Mouse (Mus musculus): Measurements from ENCODE around the gene Vamp5. TPM values are rescaled to one million over a fixed set of nuclear protein-coding genes. Genes with fewer than 3 reads are reported as not detected.

Vamp5 gene
- polyA plus RNA-seq, 1 experiment from 2014 or later = 4.9 TPM

DNA sequence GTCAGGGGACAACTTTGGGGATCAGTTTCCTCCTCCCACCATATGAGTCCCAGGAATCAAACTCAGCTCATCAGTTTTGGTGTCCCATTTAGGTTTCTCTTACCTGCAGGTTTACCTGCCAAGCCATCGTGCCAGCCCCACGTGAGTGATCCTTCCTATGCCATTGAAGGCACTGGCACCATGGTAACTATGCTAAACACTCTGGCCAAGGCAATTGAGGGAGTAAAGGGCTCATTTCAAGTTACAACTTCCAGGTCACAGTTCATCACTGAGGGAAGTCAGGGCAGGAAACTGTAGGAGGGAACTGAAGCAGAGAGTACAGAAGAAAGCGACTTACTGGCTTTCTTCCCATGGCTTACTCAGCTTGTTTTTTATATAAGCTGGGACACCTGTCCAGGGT is 14.0 kb downstream of the Vamp5 start:
- Histone ChIP-seq H3K79me2 (ENCODE audit: inconsistent target) (peaks cover 9% of the 10 kb centered on the region), H3K36me3 (ENCODE audit: inconsistent target) (no peaks in the 10 kb centered on the region), H3K27ac (no peak overlapping the region), H3K4me3 (ENCODE audit: inconsistent target) (no peak overlapping the region)
- WGBS (ENCODE audit: missing documents) = 66% methylated on average over 3 of the region's 3 CpGs

DNA sequence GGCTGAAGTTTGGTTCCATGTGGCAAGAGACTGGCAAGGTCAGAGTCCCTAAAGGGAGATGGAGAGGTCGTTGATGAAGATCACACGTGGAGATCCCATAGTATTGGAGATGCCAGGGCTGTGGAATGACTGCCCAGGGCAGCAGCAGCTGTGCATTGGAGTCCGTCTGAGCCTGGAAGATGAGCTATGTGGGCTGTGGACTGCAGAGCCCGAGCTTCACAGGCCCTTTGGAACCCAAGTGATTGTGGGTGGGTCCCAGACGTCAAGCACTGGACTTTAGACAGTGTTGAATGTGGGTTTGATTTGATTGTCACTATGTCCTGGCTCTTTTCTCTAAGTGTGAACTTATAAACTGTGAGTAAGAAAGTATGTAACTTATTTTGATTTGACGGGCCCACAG is 15.3 kb downstream of the Vamp5 start:
- H3K79me2 ChIP-seq (ENCODE audit: inconsistent target) = peaks cover 20% of the 10 kb centered on the region
- WGBS (ENCODE audit: missing documents) = 83% methylated on average over 6 of the region's 6 CpGs
- H3K4me3 ChIP-seq (ENCODE audit: inconsistent target) = no peak overlapping the region
- peaks cover 6% of the 10 kb centered on the region; the same call in 1 of the 2 replicates for H3K36me3 ChIP-seq (ENCODE audit: inconsistent target)
- no peak overlapping the region for H3K27ac ChIP-seq

DNA sequence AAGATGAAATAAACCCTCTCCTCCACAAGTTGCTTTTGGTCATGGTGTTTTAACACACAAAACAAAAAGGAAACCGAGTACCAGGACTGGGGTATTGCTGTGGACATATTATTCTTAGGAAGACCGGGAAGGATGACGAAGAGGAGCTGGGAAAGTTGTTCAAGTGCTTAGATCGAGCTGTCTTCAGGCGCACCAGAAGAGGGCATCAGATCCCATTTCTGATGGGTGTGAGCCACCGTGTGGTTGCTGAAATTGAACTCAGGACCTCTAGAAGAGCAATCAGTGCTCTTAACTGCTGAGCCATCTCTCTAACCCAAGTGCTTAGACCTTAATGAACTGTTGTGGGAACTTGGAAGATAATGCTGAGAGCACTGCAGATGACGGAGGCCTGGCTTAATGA is 16.3 kb downstream of the Vamp5 start:
- WGBS (ENCODE audit: missing documents) = 53% methylated on average over 7 of the region's 7 CpGs
- Histone ChIP-seq H3K79me2 (ENCODE audit: inconsistent target) (peaks cover 20% of the 10 kb centered on the region), H3K4me3 (ENCODE audit: inconsistent target) (no peak overlapping the region), H3K27ac (no peak overlapping the region), H3K36me3 (ENCODE audit: inconsistent target) (peaks cover 15% of the 10 kb centered on the region; the same call in 1 of the 2 replicates)

DNA sequence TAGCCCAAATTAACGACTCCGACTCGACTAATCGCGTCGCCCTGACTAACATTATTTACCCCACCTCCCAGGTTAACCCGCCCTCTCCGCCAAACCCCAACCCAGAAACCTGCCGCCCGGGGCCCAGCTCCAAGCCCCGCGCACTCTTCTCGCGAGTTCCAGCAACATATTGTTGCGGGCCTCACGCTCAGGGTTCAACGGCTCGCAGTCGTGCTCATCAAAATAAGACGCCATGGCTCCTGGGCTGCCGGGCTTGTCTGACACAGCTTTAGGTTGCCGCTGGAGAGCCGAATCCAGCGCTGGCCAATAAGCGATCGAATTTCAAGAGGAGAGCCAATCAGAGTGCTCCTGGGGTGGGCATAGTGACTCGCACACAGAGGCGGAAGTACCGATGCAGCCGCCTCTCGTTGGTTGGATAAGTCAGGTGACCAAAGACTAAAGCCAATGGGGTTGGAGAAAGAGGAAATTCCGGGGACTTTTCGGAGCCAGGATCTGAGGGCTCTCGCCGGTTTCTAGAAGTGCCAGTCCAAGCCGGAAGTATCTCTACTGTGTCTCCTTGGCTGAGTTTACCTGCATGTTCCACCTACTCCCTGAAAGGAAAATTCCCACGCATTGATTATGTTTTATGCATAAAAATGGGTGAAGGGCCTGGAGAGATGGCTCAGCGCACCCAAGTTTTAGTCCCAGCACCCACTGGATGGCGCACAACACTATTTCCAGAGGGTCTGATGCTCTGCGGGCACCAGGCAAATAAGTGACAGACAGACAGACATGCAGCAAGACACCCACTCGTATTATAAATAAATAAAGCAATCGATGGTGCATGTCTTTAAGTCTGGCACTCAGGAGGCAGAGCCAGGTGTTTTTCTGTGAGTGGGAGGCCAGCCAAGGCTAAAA is 17.9 kb downstream of the Vamp5 start:
- Histone ChIP-seq H3K79me2 (ENCODE audit: inconsistent target) (peaks cover 20% of the 10 kb centered on the region), H3K36me3 (ENCODE audit: inconsistent target) (peaks cover 17% of the 10 kb centered on the region; the same call in 1 of the 2 replicates), H3K27ac (peak overlapping the region; percentile 68), H3K4me3 (ENCODE audit: inconsistent target) (peak overlapping the region; percentile 98)
- WGBS (ENCODE audit: missing documents) = under 1% methylated on average over 41 of the region's 42 CpGs

DNA sequence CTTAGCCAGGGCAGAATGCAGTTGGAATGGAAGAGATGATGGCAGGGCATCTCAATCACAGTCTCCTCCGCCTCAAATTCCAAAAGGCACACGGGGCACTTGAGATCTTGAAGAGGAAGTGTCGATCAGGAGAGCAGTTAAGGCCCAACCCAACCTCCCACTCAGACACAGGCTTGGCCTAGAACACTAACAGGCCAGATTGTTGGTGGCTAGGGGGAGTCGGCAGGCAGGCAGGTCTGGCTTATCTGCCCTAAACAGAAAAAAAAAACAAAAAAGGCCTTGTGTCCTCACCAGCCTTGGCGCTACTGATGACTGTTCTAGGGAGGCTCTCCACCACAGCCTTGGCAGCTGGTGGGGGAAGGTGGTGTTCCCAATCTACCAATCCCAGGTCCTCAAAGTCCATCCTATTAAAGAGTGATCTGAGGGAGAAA is 19.1 kb downstream of the Vamp5 start:
- peaks cover 17% of the 10 kb centered on the region; the same call in 1 of the 2 replicates for H3K36me3 ChIP-seq (ENCODE audit: inconsistent target)
- peak overlapping the region; percentile 98 for H3K4me3 ChIP-seq (ENCODE audit: inconsistent target)
- WGBS (ENCODE audit: missing documents) = 51% methylated on average over 4 of the region's 5 CpGs
- H3K79me2 ChIP-seq (ENCODE audit: inconsistent target) = peaks cover 20% of the 10 kb centered on the region
- no peak overlapping the region for H3K27ac ChIP-seq

DNA sequence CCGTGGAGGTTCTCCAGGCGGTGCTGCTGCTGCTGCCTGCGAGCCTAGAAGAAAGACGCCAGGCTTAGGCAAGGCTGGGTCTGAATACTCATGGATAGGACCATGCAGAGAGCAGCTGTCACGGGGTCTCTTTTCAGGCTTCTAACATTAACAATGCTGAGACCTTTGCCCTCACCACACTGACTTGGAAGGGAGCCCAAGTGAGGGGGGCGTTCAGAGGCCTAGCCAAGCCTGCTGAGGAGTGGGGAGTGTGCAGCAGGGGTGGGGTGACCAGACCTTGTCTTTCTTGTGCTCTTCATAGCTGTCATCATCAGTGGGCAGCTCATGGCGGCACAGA is 19.7 kb downstream of the Vamp5 start:
- Histone ChIP-seq H3K27ac (no peak overlapping the region), H3K79me2 (ENCODE audit: inconsistent target) (peaks cover 20% of the 10 kb centered on the region), H3K4me3 (ENCODE audit: inconsistent target) (no peak overlapping the region), H3K36me3 (ENCODE audit: inconsistent target) (peaks cover 17% of the 10 kb centered on the region; the same call in 1 of the 2 replicates)
- WGBS (ENCODE audit: missing documents) = 89% methylated on average over 7 of the region's 7 CpGs

DNA sequence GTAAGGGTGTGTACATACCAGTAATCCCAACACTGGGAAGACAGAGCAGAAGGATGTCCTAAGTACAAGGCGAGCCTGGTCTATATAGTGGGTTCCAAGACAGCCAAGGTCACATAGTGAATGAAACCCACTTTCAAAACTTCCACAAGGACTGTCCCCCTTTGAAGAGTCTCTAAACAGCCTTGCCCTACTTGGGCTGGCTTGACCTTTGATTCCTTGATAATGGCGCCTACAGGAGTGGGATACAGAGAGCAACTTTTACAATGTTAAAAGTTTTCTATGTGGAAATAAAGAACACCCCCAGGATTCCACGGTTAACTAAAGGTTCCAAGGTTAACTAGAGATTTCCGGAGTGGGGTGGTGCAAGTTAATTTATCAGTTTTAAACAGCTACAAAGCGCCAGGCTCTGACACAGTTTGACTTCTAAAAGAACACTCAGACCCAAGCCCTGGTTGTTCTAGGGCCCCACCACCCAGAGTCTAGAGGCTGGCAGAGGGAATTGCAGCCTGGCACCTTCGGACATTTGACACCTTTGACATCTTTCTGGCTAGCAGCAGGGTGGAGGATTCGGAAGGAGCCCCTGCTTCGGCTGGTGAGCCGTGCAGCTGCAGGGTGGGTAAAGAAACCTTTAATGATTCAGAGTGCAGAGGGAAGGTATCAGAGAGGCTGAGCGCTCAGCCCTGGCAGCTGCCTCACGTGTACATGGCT is 20.2 kb downstream of the Vamp5 start:
- Histone ChIP-seq H3K36me3 (ENCODE audit: inconsistent target) (peaks cover 17% of the 10 kb centered on the region; the same call in 1 of the 2 replicates), H3K27ac (no peak overlapping the region), H3K79me2 (ENCODE audit: inconsistent target) (peaks cover 20% of the 10 kb centered on the region), H3K4me3 (ENCODE audit: inconsistent target) (no peak overlapping the region)
- WGBS (ENCODE audit: missing documents) = 94% methylated on average over 11 of the region's 11 CpGs

DNA sequence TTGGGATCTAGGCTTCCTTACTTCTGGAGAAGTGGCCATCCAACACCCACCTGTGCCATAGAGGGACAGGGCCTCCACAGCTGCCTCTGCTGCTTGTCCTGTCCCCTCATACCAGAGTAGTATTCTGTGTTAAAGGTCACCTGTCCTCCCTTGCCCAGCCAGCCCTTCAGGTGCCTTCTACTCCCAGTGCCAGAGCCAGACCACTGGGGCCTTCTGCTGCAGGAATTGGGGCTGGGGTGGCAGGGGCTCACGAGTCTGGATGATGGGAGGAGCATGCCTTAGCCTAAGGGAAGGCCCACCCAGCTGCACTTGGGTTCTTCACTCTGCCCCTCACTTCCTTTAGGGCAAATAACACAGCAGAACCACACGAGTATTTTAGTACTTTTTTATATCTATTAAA is 20.9 kb downstream of the Vamp5 start:
- H3K79me2 ChIP-seq (ENCODE audit: inconsistent target) = peaks cover 20% of the 10 kb centered on the region
- 86% methylated on average over 2 of the region's 2 CpGs for WGBS (ENCODE audit: missing documents)
- no peak overlapping the region for H3K27ac ChIP-seq
- H3K36me3 ChIP-seq (ENCODE audit: inconsistent target) = peaks cover 17% of the 10 kb centered on the region; the same call in 1 of the 2 replicates
- no peak overlapping the region for H3K4me3 ChIP-seq (ENCODE audit: inconsistent target)

DNA sequence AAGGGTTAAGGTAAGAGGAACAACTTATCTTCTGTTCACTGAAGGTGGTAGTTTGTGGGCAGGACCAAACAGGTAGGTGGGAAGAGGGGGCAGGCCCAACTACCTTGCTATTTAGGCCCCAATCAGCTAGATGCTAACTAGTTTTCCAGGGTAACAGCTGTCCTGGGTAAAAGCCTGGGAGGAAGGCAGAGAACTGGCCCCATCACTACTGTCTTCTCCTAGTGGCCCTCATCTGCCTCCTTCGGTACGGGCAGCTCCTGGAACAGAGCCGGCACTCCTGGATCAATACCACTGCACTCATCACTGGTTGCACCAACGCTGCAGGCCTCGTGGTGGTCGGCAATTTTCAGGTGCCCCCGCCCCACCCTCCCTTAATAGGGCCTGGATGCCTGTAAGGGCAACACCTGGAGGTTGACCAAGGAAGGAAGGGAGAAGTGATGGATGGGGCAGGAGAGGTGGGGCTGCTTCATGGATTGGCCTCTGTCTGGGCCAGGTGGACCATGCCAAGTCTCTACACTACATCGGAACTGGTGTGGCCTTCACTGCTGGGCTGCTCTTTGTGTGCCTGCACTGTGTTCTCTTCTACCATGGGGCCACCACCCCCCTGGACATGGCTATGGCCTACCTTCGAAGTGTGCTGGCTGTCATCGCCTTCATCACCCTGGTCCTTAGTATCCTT is 22.0 kb downstream of the Vamp5 start:
- H3K27ac ChIP-seq = no peak overlapping the region
- peaks cover 20% of the 10 kb centered on the region for H3K79me2 ChIP-seq (ENCODE audit: inconsistent target)
- WGBS (ENCODE audit: missing documents) = 94% methylated on average over 9 of the region's 10 CpGs
- peaks cover 17% of the 10 kb centered on the region; the same call in 1 of the 2 replicates for H3K36me3 ChIP-seq (ENCODE audit: inconsistent target)
- H3K4me3 ChIP-seq (ENCODE audit: inconsistent target) = no peak overlapping the region

DNA sequence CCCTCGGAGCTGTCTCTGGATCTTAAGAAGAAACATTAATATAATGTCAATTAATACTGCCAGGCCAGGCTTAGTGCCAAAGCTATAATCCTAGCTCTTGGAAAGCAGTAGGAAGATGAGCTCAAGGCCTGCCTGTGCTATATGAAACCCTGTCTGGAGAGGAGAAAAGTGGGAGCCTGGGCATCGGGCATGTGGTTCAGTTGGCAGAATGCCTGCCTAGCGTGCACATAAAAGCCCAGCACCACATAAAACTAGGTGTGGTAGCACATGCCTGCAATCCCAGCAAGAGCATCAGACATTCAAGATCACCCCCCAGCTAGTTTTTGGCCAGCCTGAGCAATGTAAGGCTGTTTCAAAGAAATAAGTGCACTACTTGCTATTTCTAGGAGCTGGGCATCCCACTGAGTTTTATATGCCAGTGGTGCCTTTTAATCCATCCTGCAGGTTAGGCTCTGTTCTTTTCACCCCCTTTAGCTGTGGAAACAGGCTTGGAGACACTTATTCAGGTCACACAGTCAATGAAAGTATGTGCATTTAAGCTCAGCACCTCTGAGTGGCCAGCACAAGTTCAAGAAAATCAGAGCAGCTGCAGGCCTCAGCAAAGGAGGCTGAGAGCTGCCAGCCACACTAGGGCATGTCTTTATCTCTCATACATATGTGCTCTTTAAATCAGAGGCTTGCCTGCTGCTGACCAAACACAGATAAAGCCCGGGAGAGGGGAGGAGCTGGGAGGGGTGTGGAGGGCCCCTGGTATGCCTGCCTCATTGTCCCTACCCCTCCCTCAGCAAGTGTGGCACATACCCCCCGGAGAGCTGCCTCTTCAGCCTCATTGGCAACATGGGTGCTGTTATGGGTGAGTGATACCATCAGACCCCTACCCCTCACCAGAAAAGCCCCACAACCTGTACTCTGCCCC is 22.8 kb downstream of the Vamp5 start:
- H3K27ac ChIP-seq = no peak overlapping the region
- no peak overlapping the region for H3K4me3 ChIP-seq (ENCODE audit: inconsistent target)
- H3K36me3 ChIP-seq (ENCODE audit: inconsistent target) = peaks cover 17% of the 10 kb centered on the region; the same call in 1 of the 2 replicates
- peaks cover 26% of the 10 kb centered on the region for H3K79me2 ChIP-seq (ENCODE audit: inconsistent target)
- WGBS (ENCODE audit: missing documents) = 98% methylated on average over 5 of the region's 5 CpGs

DNA sequence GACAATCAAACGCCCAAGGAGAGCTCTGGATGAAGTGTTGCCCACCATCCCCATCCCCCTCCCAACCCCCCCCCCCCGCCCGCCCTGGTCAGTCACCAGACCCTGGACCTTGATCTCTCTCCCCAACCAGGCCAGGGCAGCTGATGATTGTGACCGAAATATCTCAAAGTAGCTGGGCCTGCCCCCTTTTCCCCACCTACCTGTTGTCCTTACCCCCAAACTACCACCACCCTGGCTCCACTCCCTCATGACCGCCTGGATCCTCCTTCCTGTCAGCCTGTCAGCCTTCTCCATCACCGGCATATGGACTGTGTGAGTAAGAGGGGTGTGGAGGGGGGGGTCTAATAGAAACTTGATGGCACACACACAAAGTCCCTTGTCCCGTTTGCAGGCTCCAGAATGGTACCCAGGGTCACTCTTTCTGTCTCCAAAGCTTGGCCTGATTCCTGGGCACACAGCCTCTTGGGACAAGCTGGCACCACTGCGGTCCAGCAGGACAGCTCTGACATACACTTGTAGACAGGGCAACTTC is 24.2 kb downstream of the Vamp5 start:
- WGBS (ENCODE audit: missing documents) = 77% methylated on average over 7 of the region's 8 CpGs
- peaks cover 28% of the 10 kb centered on the region for H3K79me2 ChIP-seq (ENCODE audit: inconsistent target)
- H3K4me3 ChIP-seq (ENCODE audit: inconsistent target) = peak overlapping the region; percentile 14; the same call in 1 of the 2 replicates
- peaks cover 17% of the 10 kb centered on the region; the same call in 1 of the 2 replicates for H3K36me3 ChIP-seq (ENCODE audit: inconsistent target)
- no peak overlapping the region for H3K27ac ChIP-seq

DNA sequence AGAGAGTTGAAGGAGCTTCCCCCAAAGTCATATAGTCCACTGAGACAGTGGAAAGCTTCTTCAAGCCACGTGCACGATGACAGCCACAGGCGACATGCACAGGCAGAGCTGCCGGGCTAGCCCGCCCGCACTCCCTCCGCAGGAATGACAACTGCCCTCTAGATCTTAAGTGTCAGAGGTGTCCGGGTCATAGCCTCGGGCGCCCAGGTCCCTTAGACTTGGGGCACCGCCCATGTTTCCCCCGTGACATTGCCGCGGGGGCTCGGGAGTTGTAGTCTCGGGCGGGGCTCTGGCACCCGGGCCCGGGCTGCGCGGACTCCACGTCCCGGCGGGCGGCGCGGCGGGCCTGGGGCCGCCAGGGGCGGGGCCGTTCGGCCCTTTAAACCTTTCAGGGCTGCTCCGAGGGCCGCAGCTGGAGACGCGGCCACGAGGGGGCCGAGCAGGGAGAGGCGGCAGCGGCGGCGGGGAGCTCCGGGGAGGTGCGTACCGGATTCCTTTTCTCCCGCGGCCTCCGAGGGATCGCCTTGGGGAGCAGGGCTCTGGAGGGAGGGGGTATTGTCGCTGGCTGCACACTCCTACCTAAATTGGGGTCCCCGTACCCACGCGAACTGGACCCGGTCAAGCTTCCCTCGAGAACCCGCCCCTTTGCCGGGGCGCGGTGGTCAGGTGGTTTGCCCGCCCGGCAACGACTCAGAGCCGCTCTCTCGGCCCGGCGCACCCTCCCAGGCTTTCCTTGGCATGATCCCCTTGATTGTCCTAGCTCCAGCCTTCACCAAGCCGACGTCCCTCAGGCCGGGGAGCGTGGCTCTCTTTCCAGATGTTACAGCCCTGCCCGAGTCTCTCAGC is 25.0 kb downstream of the Vamp5 start, which contains the start of gene Tmem150a:
TSS of gene Tmem150a (plus strand) at position 382 of the 846 bp plus-strand sequence.
- no peak within 1 kb of the TSS for H3K27ac ChIP-seq
- 1% methylated on average over 50 of the region's 71 CpGs for WGBS (ENCODE audit: missing documents)
- H3K4me3 ChIP-seq (ENCODE audit: inconsistent target) = peak within 1 kb of the TSS; percentile 30
- peaks cover 28% of the 10 kb centered on the region for H3K79me2 ChIP-seq (ENCODE audit: inconsistent target)
- peaks cover 21% of the 10 kb centered on the region; the same call in 1 of the 2 replicates for H3K36me3 ChIP-seq (ENCODE audit: inconsistent target)

DNA sequence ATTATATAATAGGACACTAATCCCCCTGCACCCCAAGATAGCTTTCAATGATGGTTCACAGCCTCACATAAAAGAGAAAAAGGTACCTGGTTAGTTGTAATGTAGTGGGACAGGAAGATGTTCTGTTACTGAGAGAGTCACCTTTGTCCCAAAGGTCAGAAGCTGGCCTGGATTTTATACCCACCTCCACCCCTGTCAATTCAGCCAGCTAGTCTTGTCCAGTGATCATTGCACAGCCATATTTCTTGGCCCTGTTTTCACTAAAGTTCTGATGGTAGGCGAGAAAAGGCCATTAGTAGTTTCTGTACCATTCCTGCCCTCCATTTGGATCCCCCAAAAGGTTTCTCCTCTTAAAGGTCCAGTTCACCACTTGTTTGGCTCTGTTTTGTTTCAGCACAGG is 26.2 kb downstream of the Vamp5 start:
- Histone ChIP-seq H3K79me2 (ENCODE audit: inconsistent target) (peaks cover 28% of the 10 kb centered on the region), H3K36me3 (ENCODE audit: inconsistent target) (peaks cover 10% of the 10 kb centered on the region; the same call in 1 of the 2 replicates), H3K27ac (no peak overlapping the region), H3K4me3 (ENCODE audit: inconsistent target) (no peak overlapping the region)
- 93% methylated on average over 1 of the region's 1 CpGs for WGBS (ENCODE audit: missing documents)

Data from macrophage (primary cell).